Mouse (Mus musculus) 416B (cell line): Measurements from ENCODE around the gene Zfp652.

ENCODE experiments used
- DNase-seq: peaks from one replicate; pipeline ENCODE4 v3.0.0; 2011; ENCODE audit warnings: low read depth

Zfp652 gene

DNA sequence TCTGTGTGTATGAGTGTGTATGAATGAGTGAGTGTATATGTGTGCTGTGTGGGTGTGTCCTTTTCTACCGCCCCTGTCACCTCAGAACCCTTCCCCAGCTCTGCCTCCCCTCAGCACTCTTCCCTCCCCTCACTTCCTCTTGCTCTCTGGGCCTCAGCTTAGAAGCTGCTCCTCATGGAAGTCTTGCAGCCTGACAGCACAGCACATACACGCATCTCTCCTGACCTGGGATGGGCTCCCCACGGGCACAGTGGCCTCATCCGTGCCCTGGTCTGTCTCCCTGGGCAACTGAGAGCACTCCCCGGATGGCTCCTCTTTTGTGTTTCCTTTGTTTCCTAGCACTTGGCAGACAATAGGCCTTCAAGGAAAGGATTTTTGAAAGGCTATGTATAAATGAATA is 97.1 kb downstream of the Zfp652 start:
- no peak for DNase-seq

DNA sequence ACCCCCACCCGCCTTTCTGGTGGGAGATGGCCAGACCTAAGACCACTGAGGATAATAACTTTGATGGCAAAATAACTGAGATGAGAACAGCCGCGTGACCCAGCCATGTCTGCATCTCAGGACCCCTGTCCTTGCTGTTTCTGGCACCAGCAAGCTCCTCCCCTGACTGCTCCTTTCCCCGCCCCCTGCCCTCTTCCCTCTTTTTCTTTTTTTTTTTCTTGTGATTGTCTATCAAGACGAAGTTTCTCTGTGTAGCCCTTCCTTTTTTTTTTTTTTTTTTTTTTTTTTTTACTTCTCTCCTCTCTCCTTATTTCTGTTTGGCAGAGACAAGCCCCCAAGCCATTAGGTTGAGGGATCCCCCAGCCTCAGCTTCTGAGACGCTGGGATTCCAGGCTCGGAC is 98.4 kb downstream of the Zfp652 start:
- no peak for DNase-seq

DNA sequence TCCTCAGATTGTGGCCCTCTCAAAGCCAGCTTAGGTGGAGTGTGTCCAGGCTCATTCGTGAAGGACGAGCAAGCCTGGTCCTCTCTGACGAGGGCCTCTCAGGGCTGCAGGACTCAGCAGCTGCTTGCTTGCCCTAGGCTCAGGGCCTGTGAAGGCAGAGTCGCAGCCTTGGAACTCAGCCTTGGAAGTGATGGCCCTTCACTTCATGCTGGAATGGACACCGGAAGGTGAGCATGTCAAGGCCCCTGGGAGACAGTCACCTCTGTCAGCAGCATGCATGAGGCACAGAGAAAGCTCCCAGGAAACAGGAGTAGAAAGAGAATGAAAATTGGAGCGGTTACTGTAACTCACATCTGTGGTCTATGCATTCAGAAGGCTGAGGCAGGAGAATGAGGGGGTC is 99.3 kb downstream of the Zfp652 start:
- DNase-seq = no peak

DNA sequence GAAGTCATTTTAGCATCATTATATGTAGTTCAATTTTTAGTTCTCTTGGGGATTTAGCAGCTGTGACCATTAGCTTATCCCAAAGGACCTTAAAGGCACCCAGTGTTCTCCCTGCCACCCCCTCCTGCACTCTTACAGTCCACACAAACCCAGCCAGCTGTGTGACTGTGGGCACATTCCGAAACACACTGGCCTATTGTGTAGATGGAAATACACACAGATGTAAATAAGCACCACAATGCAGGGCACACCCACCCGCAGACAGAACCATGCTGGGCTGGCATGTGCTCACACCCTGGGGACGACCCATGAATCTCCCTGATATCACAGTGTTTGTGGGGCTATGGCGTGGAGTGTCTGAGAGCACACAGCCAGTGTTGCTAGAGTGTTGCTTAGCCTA is 99.8 kb downstream of the Zfp652 start:
- DNase-seq = no peak

DNA sequence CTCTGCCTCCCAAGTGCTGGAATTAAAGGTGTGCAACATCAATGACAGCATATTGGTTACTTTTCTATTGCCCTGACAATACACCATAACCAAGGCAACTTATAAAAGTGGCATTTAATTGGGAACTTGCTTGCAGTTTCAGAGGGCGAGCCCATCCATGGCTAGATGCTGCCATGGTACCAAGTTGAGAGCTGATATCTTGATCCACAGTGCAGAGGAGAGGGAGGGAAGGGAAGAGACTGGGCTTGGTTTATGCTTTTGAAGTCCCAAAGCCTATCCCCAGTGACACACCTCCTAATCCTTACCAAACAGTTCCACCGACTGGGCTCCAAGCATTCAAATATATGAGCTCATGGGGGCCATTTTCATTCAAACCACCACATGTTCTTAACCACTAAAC is 101.6 kb downstream of the Zfp652 start:
- no peak for DNase-seq

DNA sequence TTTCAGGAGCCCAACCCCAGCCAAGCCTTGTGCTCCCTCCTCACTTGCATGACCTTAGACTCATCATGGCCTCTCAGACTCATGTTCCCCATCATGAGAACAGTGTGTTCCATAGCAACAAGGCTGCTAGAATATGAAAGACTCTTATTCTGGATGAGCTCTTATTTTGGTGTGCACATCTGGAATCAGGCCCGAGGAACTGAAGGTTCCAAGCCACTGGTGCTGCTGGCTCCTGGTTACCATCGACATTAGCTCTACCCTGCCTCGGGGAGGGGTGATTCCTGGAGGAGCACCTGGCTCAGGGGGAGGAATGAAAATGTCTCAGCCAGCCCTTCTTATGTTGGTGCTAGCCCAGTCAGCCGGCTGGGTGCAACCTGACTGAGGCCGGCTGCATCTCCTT is 102.4 kb downstream of the Zfp652 start:
- no peak for DNase-seq

DNA sequence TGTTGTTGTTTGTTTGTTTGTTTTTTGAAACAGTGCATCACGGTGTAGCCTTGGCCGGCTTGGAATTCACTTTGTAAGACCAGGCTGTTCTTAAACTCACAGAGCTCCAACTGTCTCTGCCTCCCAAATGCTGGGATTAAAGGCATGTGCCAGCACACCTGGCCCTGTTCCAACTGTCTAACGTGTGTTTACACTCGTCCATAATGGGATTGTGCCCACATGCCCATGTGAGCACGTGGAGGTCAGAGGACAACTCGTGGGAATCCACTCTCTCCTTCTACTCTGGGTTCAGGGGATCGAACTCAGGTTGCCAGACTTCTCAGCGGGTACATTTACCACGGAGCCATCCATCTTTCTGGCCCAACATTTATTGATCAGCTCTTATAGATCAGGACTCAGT is 102.9 kb downstream of the Zfp652 start:
- DNase-seq = no peak

DNA sequence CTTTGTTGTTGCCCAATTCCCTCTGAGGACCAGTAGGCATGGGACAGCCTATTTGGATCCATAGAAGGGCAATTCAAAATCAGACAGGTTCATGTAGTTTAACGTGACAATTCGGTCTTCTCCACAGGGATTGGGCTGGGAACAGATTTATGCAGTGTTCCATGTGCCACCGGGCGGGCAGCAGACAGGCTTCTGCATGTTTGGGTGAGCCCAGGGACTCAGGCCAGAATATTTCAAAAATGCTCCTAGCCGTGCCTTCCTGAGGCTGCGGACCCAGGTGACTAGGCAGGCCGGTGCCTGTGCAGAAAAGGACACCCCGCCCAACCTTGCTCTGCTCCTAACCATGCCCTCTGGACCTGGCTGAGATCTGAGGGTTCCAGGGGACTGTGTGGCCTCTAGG is 106.7 kb downstream of the Zfp652 start:
- no peak for DNase-seq

DNA sequence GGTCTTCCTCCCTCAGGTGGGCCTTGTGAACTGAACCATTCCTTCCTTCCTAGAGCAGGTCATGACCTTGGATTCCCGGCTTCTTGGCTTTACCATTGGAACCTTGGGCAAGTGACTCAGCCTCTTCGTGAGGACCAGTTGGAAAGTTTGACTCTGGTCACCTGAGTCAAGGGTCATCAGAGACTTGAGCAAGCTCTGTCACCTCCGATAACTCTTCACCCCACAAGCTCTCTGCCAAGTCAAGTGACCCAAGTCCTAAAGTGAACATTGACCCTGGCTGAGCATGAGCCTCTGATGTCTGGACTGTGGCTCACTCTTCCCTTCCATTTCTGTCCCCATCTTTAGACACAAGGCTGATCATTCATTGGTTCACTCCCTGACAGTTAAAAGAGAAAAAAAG is 109.0 kb downstream of the Zfp652 start:
- DNase-seq = no peak

DNA sequence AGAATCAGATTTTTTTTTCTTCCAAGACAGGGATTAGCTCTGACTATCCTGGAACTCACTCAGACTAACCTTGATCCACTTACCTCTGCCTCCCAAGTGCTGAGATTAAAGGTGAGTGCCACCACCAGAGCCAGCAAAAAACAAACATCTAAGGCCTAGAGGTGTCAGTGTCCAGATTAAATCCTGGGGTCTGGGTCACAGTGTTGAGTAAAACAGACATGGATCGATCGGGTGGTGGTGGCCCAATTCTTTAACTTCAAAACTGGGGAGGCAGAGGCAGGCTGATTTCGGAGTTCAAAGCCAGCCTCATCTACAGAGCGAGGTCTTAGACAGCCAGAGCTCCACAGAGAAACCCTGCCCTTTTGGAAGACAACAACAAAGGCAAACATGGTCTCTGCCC is 110.0 kb downstream of the Zfp652 start:
- DNase-seq = no peak

DNA sequence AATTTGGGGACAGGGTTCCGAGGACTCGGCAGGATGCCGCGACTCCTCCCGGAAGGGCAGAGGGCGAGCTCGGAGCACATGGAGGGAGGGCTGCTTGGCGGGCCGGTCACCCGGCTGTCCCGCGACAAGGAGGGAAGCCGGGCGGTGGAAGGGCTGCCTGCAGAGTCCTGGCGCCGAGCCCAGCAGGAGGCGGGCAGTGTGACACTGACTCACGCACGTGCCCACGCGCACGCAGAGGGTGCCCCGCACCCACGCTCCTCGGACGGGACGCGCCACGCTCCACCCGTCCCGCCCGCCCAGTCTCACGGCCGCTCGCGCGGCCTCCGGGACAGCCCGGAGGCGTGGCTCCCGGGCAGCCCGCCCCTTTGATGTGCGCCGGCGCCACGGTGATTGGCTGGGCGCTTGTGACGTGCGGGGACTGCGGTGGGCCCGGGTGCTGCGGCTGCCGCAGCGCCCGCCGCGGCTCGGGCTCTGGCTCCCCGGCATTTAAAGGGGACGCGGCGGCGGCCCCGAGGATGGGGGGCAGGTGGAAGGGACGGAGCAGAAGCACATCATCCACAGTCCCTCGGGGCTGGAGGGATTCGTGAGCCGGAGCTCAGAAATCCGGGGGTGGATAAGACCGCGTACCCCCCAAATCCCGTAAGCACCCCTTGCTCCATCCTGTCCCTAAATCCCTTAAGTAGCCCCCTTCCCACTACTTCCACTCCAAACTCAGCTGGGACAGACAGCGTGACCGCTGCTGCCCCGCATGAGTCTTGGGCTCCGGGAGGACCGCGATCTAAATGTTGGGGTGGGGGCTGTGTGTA is 111.8 kb downstream of the Zfp652 start, which contains the start of gene Phospho1:
Gene Phospho1, plus strand, starts transcription at position 429 of the 806 bp plus-strand sequence.
- DNase-seq = peak; percentile 88

DNA sequence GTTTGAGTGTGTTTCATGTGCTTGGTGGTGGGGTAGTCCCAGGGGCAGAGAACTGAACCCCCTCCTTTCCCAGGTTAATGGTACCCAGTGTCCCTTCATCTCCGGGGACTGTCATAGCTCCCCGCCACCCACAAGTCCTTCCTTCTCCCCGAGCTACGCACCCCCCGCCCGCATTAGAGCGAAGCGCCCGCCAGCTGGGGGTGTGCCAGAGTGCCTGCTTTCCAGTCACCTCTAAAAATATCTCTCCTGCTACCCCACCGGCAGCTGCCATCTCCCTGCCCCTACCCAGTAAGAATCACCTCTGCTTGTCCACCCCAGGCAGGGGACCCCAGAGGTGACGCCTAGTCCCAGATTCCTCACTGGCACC is 112.4 kb downstream of the Zfp652 start:
- no peak for DNase-seq

DNA sequence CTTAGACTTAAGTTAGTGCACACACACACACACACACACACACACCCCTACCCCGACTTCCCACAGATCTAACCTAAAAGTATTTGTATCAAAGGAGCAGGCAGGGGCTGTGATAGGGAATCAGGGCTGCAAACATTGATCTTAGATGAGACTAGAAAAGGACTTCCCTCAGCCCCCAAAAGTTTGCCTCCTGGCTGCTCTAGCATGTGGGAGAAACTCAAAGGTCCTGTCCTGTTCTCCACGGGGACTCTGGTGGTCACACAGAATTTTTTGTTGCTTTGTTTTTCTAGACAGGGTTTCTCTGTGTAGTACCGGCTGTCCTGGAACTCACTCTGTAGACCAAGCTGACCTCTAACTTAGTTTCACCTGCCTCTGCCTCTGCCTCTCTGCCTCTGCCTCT is 113.2 kb downstream of the Zfp652 start:
- no peak for DNase-seq

DNA sequence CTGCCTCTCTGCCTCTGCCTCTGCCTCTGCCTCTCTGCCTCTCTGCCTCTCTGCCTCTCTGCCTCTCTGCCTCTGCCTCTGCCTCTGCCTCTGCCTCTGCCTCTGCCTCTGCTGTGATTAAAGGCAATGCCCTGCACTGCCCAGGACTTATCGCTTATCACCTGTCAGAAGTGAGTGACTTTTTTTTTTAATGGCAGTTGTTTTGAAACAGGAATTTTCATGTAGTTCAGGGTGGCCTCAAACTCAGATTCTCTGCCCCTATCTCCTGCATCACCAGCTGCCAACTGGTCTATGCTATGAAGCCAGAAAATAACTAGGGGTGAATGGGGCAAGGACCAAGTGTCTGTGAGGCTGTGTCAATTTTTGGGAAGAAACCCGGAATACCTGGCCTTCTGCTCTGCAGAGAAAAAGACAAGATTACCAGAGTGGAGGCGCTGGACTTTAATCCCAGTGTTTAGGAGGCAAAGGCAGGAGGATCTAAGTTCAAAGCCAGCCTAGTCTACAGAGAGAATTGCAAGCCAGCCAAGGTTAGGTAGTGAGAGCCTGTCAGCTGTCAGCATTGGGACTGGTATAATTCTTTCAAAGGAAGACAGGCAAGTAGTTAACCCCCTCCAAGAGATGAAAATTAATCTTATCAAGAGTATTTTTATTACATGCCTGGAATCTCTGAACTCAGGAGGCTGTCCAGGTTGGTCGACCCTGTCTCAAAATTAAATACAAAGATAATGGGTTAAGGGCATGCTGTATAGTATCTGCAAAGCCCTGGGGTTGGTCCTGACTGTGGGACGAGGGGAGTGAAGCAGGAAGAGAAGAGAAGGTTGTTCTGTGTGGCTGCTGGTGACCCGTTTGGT is 114.1 kb downstream of the Zfp652 start:
- no peak for DNase-seq

DNA sequence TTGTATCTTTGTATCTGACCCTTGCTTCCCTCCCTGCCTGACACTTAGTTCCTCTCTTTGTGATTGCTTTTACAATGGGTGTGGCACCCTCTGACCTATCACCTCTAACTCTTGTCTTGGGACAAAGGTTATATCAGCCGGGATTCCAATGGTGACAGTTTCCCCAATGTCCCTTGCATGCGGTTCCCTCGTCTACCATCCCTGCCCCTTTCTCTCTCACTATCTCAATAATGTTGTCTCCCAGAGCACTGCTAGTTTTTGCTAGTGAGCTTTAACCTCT is 114.6 kb downstream of the Zfp652 start:
- DNase-seq = no peak

DNA sequence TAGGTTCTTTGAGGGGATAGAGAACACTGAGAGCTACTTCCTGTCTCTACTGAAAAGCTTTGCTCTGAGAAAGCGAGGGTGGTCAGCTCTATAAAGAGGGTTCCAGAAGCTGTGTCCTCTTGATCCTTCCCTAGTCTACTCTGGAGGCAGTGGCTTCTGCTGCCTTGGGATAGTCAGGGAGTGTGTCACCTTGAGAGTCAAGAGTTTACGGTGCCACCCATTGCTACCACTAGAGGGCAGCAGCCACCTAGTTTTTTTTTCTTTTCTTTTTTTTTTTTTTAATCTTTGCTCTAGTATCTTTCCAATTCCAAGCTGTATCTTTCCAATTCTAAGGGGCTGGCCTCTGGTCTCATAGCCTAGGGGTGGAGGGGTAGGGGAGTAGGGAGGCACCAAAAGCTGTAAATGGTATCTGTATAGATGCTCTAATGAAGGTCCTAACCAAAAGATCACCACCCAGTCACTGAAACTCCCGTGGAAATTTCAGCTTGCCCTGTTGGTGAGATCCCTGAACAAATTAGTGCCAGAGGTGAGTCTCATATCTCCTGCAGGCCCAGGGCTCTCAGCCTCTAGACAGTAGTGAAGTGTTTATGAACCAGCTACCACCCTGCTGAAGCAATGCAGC is 115.1 kb downstream of the Zfp652 start:
- peak; percentile 74 for DNase-seq

DNA sequence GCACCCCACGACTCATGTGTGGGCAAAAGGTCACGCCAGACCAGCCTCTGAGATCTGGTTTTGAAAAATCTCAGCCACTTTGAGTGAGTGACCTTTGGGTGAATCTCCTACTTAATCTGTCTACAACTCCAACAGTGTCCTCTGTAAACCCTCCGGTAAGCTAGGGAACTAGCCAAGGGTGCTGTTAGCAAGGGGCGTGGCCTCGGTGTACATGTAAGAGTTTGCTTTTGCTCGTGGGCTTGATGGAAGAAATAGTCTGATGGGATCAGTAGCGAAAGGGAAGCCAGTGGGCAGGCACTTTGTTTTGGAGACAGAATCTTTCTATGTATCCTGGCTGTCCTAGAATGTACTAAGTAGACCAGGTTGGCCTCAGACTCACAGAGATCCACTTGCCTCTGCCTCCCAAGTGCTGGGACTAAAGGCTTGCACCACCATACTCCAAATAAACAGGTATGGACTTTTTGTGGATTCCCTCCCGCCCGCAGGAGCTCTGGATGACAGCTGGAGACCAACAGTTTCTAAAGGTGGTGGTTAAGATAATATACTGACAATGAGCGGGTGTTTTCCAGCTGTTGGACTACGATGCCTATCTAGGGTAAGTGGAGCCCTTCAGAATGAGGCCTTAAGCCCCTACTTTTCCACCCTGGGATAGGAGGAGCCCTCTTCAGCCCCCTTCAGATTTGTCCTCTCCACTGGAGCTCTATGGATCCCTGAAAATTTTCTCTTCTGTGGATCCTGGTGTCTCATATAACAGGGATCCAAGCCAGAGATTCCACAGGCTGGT is 115.9 kb downstream of the Zfp652 start:
- DNase-seq = no peak

DNA sequence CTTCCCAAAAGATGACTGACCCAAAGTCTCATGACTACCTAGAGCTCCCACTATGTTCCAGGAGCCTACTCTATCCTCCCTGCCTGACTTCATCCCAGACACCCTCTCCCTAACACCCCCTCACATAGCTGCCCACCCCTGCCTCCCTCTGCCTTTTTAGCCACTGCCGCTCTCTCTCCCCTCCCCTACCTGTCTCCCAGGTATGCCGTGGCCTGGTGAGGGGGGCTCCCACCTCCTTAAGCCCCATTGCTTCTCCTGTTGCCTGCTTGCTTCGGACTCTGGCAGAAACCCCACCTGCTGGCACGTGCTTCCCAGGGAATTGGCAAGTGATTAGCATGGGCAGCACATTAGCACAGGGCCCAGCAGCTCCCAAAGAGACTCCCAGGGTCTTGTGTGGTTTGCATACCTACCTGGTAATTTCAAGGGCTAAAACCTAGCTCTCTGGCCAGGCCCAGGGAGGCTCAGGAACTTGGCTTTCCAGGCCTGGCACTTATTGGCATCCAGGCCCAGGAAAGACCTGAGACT is 117.1 kb downstream of the Zfp652 start:
- DNase-seq = no peak

DNA sequence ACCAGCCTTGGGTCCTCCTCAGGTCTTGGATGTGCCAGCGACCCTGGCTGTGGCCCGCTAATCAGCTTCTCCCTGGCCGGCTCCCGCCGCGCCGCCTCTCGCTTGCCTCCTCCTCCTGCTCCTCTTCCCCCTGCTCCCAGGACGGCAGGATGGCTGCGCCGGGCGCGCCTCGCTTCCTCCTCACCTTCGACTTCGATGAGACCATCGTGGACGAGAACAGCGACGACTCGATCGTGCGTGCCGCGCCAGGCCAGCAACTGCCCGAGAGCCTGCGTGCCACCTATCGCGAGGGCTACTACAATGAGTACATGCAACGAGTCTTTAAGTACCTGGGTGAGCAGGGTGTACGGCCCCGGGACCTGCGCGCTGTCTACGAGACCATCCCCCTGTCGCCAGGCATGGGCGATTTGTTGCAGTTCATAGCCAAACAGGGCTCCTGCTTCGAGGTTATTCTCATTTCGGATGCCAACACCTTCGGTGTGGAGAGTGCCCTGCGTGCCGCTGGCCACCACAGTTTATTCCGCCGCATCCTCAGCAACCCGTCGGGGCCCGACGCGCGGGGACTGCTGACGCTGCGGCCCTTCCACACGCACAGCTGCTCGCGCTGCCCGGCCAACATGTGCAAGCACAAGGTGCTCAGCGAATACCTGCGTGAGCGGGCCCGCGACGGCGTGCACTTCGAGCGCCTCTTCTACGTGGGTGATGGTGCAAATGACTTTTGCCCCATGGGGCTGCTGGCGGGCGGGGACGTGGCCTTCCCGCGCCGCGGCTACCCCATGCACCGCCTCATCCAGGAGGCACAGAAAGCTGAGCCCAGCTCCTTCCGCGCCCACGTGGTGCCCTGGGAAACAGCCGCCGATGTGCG is 118.2 kb downstream of the Zfp652 start:
- no peak for DNase-seq

DNA sequence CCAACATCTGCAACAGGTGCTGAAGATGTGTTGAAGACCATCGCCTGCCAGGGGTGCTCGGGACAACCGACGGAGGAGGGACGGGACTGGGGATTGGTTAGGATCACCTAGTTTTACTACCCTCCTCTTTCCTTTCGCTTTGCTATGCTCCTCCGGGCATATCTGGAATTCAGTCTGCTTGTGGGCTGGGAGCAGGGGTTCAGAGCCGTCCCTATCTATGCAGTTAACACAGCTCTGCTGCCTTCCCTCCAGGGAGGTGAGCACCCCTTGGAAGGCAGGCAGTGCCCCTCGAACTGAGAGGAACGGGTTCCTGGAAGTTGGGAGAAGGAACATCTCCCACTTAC is 118.8 kb downstream of the Zfp652 start:
- no peak for DNase-seq

DNA sequence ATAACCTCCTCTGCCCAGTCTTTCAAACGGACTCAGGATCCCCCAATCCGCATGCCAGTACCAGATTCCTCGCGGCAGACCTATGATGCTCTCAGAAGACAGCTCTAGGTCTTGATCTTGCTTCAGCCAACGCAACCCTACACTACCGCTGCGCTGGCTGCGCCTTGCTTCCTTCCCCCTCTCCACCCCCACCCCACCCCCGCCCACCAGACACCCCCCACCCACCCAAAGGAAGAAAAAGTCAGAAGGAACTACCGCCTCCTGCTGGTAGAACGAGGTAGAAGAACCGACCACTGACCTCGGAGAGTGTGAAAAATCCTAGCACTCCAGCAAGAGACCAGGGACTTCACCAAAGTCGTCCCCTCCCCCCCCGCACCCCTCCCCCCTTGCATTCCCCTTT is 119.2 kb downstream of the Zfp652 start:
- DNase-seq = no peak
